Mouse (Mus musculus): ENCODE measurements around the gene Acot7. TPM values are rescaled to one million over a fixed set of nuclear protein-coding genes. Genes with fewer than 3 reads are reported as not detected.

The Acot7 gene
- polyA plus RNA-seq, 1 experiment: 523 TPM

GRCm38 (mm10) chr4:152290991-152291390, 113.1 kb downstream of the Acot7 start:
- Histone ChIP-seq H3K4me1 (ENCODE audit: control insufficient read depth, insufficient read depth, low read length) (peaks cover 10% of the 10 kb centered on the region), H3K4me3 (replicated peaks; ENCODE audit: insufficient read depth, low read depth, low read length) (no peak overlapping the region), H3K27ac (ENCODE audit: insufficient read depth, low read length) (no peak overlapping the region), H3K27me3 (ENCODE audit: control insufficient read depth, insufficient read depth, low read length) (no peaks in the 10 kb centered on the region)
- DNase-seq: no peak
- WGBS: 68% methylated on average over 11 of the region's 11 CpGs
- no peak for TF ChIP-seq CTCF (IDR thresholded peaks at IDR 0.05; ENCODE audit: borderline replicate concordance, insufficient read depth, low read depth, low read length)
- TF ChIP-seq POLR2A (IDR thresholded peaks at IDR 0.05; ENCODE audit: borderline replicate concordance, insufficient read depth, low read length): no peak

GRCm38 (mm10) chr4:152291562-152291961, 113.6 kb downstream of the Acot7 start, which contains the start of gene Hes3:
TSS of gene Hes3 (minus strand) at chr4:152291662.
- Histone ChIP-seq H3K4me1 (ENCODE audit: control insufficient read depth, insufficient read depth, low read length) (peaks cover 9% of the 10 kb centered on the region), H3K4me3 (replicated peaks; ENCODE audit: insufficient read depth, low read depth, low read length) (no peak within 1 kb of the TSS), H3K27ac (ENCODE audit: insufficient read depth, low read length) (no peak within 1 kb of the TSS), H3K27me3 (ENCODE audit: control insufficient read depth, insufficient read depth, low read length) (no peaks in the 10 kb centered on the region)
- TF ChIP-seq CTCF (IDR thresholded peaks at IDR 0.05; ENCODE audit: borderline replicate concordance, insufficient read depth, low read depth, low read length): no peak
- TF ChIP-seq POLR2A (IDR thresholded peaks at IDR 0.05; ENCODE audit: borderline replicate concordance, insufficient read depth, low read length): no peak
- 69% methylated on average over 6 of the region's 6 CpGs for WGBS
- DNase-seq: no peak

- no peaks in the 10 kb centered on the region for H3K27me3 ChIP-seq (ENCODE audit: control insufficient read depth, insufficient read depth, low read length)
- peaks cover 2% of the 10 kb centered on the region for H3K4me1 ChIP-seq (ENCODE audit: control insufficient read depth, insufficient read depth, low read length)
- 29% methylated on average over 12 of the region's 12 CpGs for WGBS
- no peak overlapping the region for H3K4me3 ChIP-seq (replicated peaks; ENCODE audit: insufficient read depth, low read depth, low read length)
- H3K27ac ChIP-seq (ENCODE audit: insufficient read depth, low read length): no peak overlapping the region
- DNase-seq: no peak
- no peak for TF ChIP-seq POLR2A (IDR thresholded peaks at IDR 0.05; ENCODE audit: borderline replicate concordance, insufficient read depth, low read length)
- no peak for TF ChIP-seq CTCF (IDR thresholded peaks at IDR 0.05; ENCODE audit: borderline replicate concordance, insufficient read depth, low read depth, low read length)
Measured at GRCm38 (mm10) chr4:152292102-152292765, 114.3 kb downstream of the Acot7 start.

- TF ChIP-seq CTCF (IDR thresholded peaks at IDR 0.05; ENCODE audit: borderline replicate concordance, insufficient read depth, low read depth, low read length) (no peak), POLR2A (IDR thresholded peaks at IDR 0.05; ENCODE audit: borderline replicate concordance, insufficient read depth, low read length) (no peak)
- Histone ChIP-seq H3K27ac (ENCODE audit: insufficient read depth, low read length) (no peak overlapping the region), H3K4me1 (ENCODE audit: control insufficient read depth, insufficient read depth, low read length) (peaks cover 6% of the 10 kb centered on the region), H3K4me3 (replicated peaks; ENCODE audit: insufficient read depth, low read depth, low read length) (no peak overlapping the region), H3K27me3 (ENCODE audit: control insufficient read depth, insufficient read depth, low read length) (no peaks in the 10 kb centered on the region)
- 56% methylated on average over 10 of the region's 10 CpGs for WGBS
- DNase-seq: no peak
Measured at GRCm38 (mm10) chr4:152294188-152294929, 116.4 kb downstream of the Acot7 start.

GRCm38 (mm10) chr4:152295916-152296315, 118.0 kb downstream of the Acot7 start:
- Histone ChIP-seq H3K4me3 (replicated peaks; ENCODE audit: insufficient read depth, low read depth, low read length) (no peak overlapping the region), H3K27me3 (ENCODE audit: control insufficient read depth, insufficient read depth, low read length) (no peaks in the 10 kb centered on the region), H3K27ac (ENCODE audit: insufficient read depth, low read length) (no peak overlapping the region), H3K4me1 (ENCODE audit: control insufficient read depth, insufficient read depth, low read length) (peaks cover 8% of the 10 kb centered on the region)
- no peak for DNase-seq
- TF ChIP-seq POLR2A (IDR thresholded peaks at IDR 0.05; ENCODE audit: borderline replicate concordance, insufficient read depth, low read length): no peak
- no peak for TF ChIP-seq CTCF (IDR thresholded peaks at IDR 0.05; ENCODE audit: borderline replicate concordance, insufficient read depth, low read depth, low read length)
- 52% methylated on average over 4 of the region's 4 CpGs for WGBS

GRCm38 (mm10) chr4:152296371-152296770, 118.4 kb downstream of the Acot7 start:
- 23% methylated on average over 8 of the region's 8 CpGs for WGBS
- Histone ChIP-seq H3K4me1 (ENCODE audit: control insufficient read depth, insufficient read depth, low read length) (peaks cover 10% of the 10 kb centered on the region), H3K4me3 (replicated peaks; ENCODE audit: insufficient read depth, low read depth, low read length) (peak overlapping the region; percentile 78), H3K27ac (ENCODE audit: insufficient read depth, low read length) (no peak overlapping the region), H3K27me3 (ENCODE audit: control insufficient read depth, insufficient read depth, low read length) (no peaks in the 10 kb centered on the region)
- no peak for DNase-seq
- TF ChIP-seq CTCF (IDR thresholded peaks at IDR 0.05; ENCODE audit: borderline replicate concordance, insufficient read depth, low read depth, low read length) (no peak), POLR2A (IDR thresholded peaks at IDR 0.05; ENCODE audit: borderline replicate concordance, insufficient read depth, low read length) (no peak)

- Histone ChIP-seq H3K27me3 (ENCODE audit: control insufficient read depth, insufficient read depth, low read length) (no peaks in the 10 kb centered on the region; the same call in 1 of the 2 replicates), H3K27ac (ENCODE audit: insufficient read depth, low read length) (0 out of 2 replicates have a peak within 1 kb of the TSS, but pooled peaks have one; percentile 37), H3K4me3 (replicated peaks; ENCODE audit: insufficient read depth, low read depth, low read length) (peak within 1 kb of the TSS; percentile 78), H3K4me1 (ENCODE audit: control insufficient read depth, insufficient read depth, low read length) (peaks cover 18% of the 10 kb centered on the region)
- peak; percentile 99 for DNase-seq
- under 1% methylated on average over 119 of the region's 119 CpGs for WGBS
- TF ChIP-seq CTCF (IDR thresholded peaks at IDR 0.05; ENCODE audit: borderline replicate concordance, insufficient read depth, low read depth, low read length) (no peak), POLR2A (IDR thresholded peaks at IDR 0.05; ENCODE audit: borderline replicate concordance, insufficient read depth, low read length) (peak; percentile 40; the same call in 1 of the 2 replicates)
Measured at GRCm38 (mm10) chr4:152296874-152297861, 119.2 kb downstream of the Acot7 start, which contains the start of gene Icmt. TSS of gene Icmt (plus strand) at chr4:152297227.
